Mouse (Mus musculus) midbrain, embryonic 14.5 days (tissue): ENCODE data around the gene Hrg. TPM values are rescaled to one million over a fixed set of nuclear protein-coding genes. Genes with fewer than 3 reads are reported as not detected.
"Not testable (repeated sequence)": the region's sequence is repeated elsewhere in the genome, so short reads cannot be mapped to it uniquely, and the experiment has no call there.

Source experiments
- ATAC-seq: fragments of 200-750 bp; cut with Nextera tagmentation; 2 replicates; pipeline ENCODE4 v1.8.0; 2017; ENCODE audit warnings: moderate number of reproducible peaks, moderate library complexity; ENCODE audit not compliant: low FRiP score, low TSS enrichment
- DNase-seq: peaks from one replicate; pipeline ENCODE4 v3.0.0-alpha.2; 2015
- H3K27ac ChIP-seq: fragments of 300-500 bp; sonication (generic); replicated peaks from 2 replicates; pipeline ENCODE4 v1.5.1; 2014; ENCODE audit warnings: mild to moderate bottlenecking, low read depth, low read length, moderate library complexity
- H3K27me3 ChIP-seq: fragments of 300-500 bp; sonication (generic); 2 replicates; pipeline ENCODE4 v1.6.1; 2014; ENCODE audit warnings: low read length, control low read depth, mixed read lengths; ENCODE audit not compliant: control insufficient read depth, insufficient read depth
- H3K36me3 ChIP-seq: fragments of 300-500 bp; sonication (generic); 2 replicates; pipeline ENCODE4 v1.6.1; 2014; ENCODE audit warnings: low read length, control low read depth; ENCODE audit not compliant: control insufficient read depth, insufficient read depth
- H3K4me1 ChIP-seq: fragments of 300-500 bp; sonication (generic); 2 replicates; pipeline ENCODE4 v1.6.1; 2014; ENCODE audit warnings: mild to moderate bottlenecking, antibody characterized with exemption, low read length, control low read depth; ENCODE audit not compliant: control insufficient read depth, insufficient read depth
- H3K4me2 ChIP-seq: fragments of 300-500 bp; sonication (generic); 2 replicates; pipeline ENCODE4 v1.6.1; 2014; ENCODE audit warnings: mild to moderate bottlenecking, low read length, moderate library complexity
- H3K4me3 ChIP-seq: fragments of 300-500 bp; sonication (generic); replicated peaks from 2 replicates; pipeline ENCODE4 v1.5.1; 2014; ENCODE audit warnings: low read depth, low read length
- H3K9ac ChIP-seq: fragments of 300-500 bp; sonication (generic); replicated peaks from 2 replicates; pipeline ENCODE4 v1.6.1; 2014; ENCODE audit warnings: mild to moderate bottlenecking, low read length, moderate library complexity
- H3K9me3 ChIP-seq: fragments of 300-500 bp; sonication (generic); 2 replicates; pipeline ENCODE4 v1.6.1; 2016; ENCODE audit warnings: low read length, control low read depth, mixed read lengths; ENCODE audit not compliant: control insufficient read depth
- WGBS: fragments of 180-500 bp; shearing (Covaris S2); extraction: QIAGEN DNeasy Blood & Tissue Kit; methylation state at CpG from one replicate; pipeline ENCODE4 v1.1.7; 2014; 5-methylcytosine and 5-hydroxymethylcytosine counted together
- polyA plus RNA-seq: library from polyadenylated mRNA; unstranded; fragments of >200 nt; fragmentation: Nextera tagmentation; extraction: Ambion mirVana; gene quantifications from 2 replicates; pipeline ENCODE4 v1.2.1, GENCODE M21; 2014

Gene Hrg
- polyA plus RNA-seq, 1 experiment from 2014 or later: 0.12 TPM

DNA sequence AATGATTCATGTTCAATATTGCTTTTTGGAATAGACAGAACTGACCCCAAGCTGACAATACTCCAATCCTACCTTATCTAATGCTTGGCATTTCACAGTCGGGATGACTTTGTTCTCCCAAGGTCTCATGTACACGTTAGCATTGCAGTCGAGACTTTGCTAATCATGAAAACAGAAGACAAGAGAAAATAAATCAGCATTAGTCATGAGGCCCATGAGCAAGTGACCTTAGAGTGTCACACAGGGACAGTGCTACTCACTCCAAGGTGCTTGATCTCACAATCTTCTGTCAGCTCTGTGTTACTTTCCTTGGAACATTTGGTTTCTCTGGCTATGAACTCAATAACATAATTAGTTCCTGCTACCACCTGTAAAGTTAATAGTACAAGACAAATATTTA is 46.1 kb downstream of the Hrg start:
- not testable (repeated sequence) for DNase-seq, H3K9me3 ChIP-seq, ATAC-seq, H3K4me2 ChIP-seq, H3K4me3 ChIP-seq, H3K4me1 ChIP-seq, H3K9ac ChIP-seq, H3K27me3 ChIP-seq, H3K36me3 ChIP-seq, H3K27ac ChIP-seq
- 91% methylated on average over 3 of the region's 3 CpGs for WGBS

Other genes with a start within 250 kb of the Hrg start
- gene Crygs, start 139.5 kb upstream of the Hrg start, polyA plus RNA-seq: 0.25 TPM in 1 of 2 replicates, not detected in the other
- gene Tbccd1, start 93.4 kb upstream of the Hrg start, polyA plus RNA-seq: 19.4 and 25.5 TPM in 2 replicates
- 73.0 and 89.5 TPM in 2 replicates for gene Dnajb11, start 93.2 kb upstream of the Hrg start, polyA plus RNA-seq
- gene Ahsg, start 59.8 kb upstream of the Hrg start, polyA plus RNA-seq: not detected in 2 replicates
- gene Fetub, start 32.7 kb upstream of the Hrg start, polyA plus RNA-seq: not detected in 2 replicates
- gene Kng2, start 78.4 kb downstream of the Hrg start, polyA plus RNA-seq: not detected in 2 replicates
- not detected in 2 replicates for gene Kng1, start 106.8 kb downstream of the Hrg start, polyA plus RNA-seq
- gene Eif4a2, start 156.4 kb downstream of the Hrg start, polyA plus RNA-seq: 337 and 373 TPM in 2 replicates
- gene Rfc4, start 176.7 kb downstream of the Hrg start, polyA plus RNA-seq: 41.9 and 57.1 TPM in 2 replicates
- not detected in 2 replicates for gene Adipoq, start 195.5 kb downstream of the Hrg start, polyA plus RNA-seq